Mouse (Mus musculus) embryo, embryonic 9.5 days (tissue): ENCODE measurements at regions not wholly inside any gene's neighbourhood (a gene's known extent, or its start where the extent isn't known, plus 50 kb on each side); places are given as distances from the start of the nearest gene placed in this dataset.
A peak's percentile ranks its signal among the peaks of the same experiment; 100 is the strongest.
"Not testable (repeated sequence)": the region's sequence is repeated elsewhere in the genome, so short reads cannot be mapped to it uniquely, and the experiment has no call there.

ENCODE experiments used
- DNase-seq: peaks from one replicate; pipeline ENCODE4 v3.0.0-alpha.2; 2017; ENCODE audit errors: extremely low spot score

DNA sequence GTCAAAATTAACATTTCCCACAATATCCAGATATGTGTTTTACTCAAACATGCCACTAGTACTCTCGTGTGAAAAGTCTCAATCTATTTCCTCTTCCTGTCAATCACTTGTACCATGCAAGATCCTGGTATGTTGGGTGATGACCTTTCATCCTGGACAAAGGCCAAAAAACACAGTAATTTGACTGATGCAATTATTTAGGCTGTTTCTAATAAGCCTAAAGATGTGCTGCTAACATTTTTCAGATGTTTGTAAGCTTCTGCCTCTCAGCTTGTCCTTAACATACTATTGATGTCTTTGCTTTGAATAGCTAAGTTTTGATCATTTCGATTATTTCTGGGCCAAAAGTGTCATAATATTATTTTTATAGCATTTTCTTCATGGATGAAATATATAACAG is 418.4 kb upstream of the Arrdc4 start:
- no peak for DNase-seq

DNA sequence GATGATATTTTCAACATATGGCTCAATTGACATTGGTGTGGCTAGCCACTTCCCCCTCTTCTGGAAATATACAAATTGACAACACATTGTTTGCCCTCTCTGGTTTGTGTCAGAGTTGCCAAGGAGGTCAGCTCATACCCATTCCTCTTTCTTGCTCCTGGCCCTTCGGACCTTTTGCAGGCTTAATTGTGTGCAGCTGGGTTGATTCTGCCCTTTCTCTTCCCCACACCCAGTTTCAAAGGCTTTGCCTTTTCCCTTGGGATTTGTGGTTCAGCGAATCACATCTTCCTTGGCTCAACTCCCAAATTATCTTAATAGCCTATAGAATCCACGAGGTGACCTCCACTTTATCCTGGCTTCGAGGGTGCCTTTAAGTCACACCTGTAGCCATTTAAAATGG is 412.9 kb upstream of the Arrdc4 start:
- no peak for DNase-seq

DNA sequence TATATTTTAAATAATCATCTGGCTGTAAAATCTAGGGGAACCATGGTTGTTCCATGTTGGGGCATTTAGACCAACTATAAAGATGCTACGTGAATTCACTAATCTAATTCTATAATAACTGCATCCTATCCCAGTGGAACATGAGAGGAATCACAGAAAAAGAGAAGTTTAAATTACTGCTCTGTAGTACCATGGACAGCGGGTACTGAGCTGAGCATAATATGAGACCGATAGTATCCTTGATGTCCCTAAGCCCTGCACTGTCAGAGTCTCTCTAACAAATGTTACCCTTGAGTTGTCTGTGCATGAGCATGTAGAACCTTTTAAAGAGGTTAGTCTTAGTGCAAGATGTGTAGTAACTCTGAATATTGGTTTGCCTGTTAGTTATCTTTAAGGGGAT is 393.3 kb upstream of the Arrdc4 start:
- no peak for DNase-seq

DNA sequence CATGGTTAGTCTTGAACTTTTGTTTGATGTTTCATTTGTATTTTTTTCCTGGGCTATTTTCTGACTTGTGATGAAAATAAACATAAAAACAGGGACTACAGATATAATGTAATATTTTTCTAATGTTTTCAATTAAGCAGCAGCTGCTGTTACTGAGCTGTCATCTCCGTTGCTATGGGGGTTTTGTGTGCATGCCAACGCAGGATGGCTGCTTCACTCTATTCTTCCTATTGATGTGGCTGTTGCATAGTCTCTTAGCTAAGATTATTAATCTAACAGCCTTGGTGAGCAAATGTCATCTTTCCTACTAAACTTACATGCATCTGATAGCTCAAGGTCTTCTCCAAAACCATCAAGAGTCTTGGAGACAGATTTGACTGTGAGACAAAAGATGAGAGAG is 384.4 kb upstream of the Arrdc4 start:
- DNase-seq: no peak

DNA sequence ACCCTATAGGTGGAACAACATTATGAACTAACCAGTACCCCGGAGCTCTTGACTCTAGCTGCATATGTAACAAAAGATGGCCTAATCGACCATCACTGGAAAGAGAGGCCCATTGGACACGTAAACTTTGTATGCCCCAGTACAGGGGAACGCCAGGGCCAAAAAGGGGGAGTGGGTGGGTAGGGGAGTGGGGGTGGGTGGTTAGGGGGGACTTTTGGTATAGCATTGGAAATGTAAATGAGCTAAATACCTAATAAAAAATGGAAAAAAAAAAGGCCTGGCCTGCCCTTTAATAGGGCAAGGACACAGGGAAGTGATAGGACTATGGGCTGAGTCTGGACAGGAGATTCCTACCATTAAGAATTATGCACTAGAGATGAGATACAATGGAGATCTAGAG is 352.7 kb upstream of the Arrdc4 start:
- not testable (repeated sequence) for DNase-seq

DNA sequence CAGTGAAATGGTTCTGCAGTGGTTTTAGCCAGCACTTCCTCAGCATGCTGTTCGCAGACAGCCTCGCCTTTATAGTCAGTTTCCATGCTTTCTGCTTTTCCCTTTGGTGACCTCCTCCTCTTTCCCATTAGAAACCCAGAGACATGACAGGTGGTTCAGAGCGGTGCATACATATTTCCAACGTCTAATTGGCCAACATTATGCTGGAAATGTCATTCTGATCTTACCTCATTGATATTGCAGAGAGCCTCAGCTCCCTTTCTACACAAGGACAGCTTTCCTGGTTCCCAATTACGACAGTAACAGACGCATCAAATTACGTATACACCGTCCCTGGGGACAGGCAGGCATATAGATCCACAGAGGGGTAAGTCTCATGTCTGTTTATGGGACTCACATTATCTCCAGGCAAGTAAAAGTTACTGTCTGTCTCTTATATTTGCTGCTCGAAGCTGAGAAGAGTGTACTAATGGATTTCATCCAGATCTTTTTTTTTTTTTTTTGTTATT is 348.6 kb upstream of the Arrdc4 start:
- no peak for DNase-seq

DNA sequence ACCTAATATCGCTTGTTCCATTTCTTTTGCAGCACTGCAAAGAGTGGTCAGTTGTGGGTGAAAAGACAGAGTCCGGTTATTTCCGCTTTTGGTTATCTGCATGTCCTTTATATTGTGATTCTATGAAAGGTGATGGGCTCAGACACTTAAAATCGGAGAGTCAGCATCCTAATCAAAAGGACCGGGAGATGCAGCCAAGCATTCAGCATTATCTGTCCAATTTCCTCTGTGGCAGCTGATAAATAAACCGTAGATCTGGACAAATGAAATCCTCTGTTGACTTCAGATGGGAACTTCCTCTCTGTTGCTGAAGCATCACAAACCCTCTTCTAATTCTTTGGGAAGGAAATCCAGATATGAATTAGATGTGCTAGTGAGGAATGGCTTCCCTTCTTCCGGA is 325.7 kb upstream of the Arrdc4 start:
- no peak for DNase-seq

DNA sequence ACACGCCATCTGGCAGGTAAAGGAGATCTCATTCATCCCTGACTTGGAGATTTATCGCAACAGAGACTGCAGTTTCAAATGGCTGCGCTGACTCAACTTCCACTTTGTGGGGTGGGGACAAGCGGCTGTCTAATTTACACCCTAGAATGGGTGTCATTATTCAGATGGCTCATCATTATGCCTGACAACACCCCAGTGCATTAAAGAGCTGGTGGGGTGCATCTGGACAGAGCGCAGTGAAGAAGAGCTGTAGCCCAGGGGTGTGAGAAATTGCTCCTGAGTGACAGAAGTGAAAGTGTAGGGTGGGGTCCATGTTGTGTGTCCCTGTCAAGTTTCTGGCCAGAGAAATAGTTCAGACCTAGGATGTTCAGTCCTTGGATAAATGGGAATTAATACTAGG is 314.0 kb upstream of the Arrdc4 start:
- DNase-seq: no peak

DNA sequence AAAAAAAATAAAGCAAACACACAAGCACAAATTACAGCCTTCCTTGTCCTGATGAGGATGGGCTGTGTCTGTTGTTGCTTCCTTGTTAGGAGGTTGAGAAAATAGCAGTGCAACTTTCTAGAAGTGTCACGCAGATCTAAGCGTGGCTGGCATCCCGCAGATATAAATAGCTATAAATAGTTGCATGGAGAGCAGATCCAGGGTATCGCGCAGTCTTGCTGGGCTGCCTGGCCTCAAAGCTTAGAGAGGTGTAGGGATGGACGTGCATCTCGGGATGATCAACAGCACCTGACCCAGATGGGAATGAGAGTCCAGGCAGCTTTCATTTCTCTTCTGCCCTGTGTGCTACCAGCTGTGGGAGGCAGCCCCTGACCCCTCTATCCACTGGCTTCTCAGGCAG is 313.5 kb upstream of the Arrdc4 start:
- DNase-seq: no peak

DNA sequence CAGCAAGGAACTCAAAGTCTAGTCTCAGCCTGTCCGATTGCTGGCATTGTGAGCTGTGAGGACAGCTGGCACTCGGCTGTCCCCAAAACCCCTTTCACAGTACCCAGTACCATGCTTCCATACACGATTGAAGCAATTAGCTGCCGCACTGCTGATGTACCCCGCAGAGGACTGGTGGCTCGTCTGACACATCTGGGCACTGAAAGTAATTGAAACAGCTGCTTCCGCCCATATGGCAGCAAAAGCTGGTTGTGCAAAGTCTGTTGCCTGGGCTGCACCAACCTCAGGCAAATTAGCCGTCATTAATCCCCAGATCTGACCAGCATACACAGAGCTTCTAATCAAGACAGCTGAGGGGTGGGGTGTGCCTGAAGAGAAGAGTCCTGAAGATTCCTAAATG is 313.1 kb upstream of the Arrdc4 start:
- no peak for DNase-seq

DNA sequence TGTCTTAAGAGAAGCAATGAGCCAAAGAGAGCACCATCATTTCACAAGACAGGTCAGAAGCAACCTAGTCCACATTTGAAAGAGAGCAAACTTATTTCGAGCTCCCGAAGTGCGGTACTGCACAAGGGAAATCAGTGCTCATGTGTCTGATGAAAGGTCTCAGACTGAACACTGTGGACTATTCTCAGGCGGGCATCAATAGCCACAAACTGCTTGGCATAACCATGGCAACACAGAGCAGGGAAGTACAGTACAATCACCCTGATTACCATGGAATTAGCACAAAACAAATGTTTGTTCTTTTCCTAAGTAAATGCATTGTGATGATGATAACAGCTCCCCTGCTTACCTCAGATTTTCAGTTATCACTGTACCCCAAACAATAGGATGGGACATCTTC is 312.2 kb upstream of the Arrdc4 start:
- DNase-seq: no peak

DNA sequence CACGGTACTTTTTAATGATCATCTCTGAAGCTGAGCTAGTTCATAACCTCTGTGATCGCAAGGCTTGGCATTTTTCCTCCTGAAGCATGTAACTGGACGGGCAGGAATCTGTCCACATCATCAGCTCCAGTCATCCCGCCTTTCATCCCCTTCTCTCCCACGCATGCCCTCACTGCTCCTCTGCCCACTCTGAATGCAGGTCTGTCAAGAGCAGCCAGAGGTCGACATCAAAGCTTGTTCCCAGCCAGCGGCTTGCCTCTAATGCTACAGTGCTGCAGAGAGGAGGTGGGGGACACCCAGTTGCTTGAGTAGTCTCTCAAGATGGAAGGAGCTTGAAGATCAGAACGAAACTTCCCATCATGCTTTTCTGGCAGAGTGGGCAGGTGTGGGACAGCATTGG is 267.5 kb upstream of the Arrdc4 start:
- DNase-seq: no peak

DNA sequence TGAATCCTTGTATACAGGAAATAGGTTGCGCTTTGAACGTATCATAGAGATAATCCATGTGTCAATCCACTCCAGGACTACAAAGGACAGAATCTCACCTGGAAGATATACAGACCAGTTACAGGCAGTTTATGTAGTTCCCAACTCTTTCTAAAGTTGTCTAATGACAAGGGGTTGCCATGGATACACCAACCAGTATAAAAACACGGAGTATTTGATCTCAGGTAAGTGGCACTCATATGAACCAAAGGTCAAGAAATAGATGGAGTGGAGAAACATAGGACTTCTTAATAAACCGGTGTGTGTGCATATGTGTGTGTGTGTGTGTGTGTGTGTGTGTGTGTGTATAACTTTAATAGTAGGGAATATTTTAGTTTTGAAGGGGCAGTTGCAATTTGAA is 266.0 kb upstream of the Arrdc4 start:
- DNase-seq: no peak

DNA sequence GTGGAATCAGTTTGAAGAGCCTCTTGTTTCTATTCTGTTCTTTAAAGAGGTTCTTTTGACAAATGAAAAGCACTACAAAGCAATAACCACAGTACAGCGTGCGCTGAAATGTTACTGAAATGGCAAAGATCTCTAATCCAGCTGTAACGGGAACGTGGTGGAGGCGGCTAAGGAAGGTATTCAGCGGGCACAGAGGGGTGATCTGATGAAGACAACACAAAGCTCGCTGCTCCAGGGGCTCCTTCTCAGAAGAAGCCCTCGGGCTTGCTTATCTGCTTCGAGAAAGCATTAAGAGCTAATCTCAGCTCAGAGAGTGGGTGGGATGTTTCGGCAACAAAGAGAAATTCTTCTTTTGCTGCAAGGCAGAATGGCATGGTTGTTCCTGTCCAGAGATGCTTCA is 258.2 kb upstream of the Arrdc4 start:
- no peak for DNase-seq

DNA sequence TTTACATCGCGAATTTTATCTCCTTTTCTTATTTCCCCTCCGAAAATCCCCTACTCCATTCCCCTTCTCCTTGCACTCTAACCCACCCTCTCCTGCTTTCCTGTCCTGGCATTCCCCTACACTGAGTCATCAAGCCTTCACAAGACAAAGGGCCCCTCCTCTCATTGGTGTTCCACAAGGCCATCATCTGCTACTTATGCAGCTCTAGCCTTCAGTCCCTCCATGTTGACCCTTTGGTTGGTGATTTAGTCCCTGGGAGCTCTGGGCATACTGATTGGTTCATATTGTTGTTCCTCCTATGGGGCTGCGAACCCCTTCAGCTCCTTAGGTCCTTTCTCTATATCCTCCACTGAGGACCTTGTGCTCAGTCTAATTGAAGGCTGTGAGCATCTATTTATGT is 239.0 kb upstream of the Arrdc4 start:
- DNase-seq: no peak

DNA sequence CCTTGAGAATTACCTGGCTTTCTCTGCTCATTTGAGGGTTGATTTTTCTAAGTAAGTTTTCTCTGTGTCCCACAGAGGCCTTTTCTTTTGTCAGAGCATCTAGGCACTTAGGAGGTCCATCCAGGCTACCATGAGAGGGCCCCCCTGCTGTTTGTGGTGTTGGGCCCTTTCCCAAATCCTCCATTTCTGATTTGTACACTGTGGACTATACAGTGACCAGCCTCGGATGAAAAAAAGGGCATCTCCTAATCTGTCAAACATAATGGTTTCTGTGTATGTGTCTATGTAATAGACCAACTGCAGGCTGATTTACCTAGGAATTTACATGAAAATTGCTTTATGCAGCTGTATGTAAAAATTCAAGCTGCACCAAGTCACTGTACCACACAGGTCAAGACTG is 234.9 kb upstream of the Arrdc4 start:
- DNase-seq: no peak

DNA sequence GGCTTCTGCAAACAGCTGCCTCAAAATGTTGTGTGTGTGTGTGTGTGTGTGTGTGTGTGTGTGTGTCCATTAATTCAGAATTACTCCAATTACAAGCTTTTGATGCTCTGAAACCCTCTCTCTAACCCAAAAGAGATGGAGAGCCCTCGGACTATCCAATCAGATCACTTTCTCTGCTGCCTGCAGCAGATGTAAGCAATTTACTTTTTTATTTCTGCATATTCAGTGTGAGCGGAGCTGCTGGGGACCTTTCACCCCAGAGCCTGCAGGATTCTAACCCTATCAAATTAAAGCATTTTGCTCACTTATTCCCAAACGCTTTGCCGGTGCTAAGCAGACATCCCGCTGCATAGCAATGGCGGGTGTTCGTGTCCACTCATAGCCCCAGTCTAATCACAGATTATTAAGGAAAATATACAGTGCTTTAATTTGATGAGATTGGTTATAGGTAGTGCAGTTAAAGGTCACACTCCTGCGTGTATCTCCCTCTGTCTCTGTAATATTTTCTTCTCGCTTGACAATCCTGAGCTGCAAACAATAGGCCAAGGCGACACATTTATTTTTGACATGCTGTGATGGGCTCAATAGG is 234.0 kb upstream of the Arrdc4 start:
- no peak for DNase-seq

DNA sequence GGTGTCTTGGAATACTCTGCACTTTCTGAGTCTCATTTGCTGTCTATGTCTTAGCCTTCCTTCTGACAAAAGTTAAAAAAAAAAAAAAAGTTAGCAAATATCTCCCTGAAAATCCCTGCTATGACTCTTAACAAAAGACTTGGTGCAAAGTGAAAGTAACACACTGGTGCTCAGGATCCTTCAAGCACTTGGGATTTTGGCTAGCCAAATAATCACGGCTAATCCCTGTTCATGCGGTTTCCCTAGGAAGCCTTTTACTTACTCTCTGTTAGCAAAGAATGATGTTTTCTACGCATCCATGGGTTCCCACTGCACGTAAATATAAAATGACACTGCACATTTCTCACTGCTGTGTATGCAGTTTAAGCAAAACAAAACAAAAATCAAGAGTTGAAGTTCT is 229.5 kb upstream of the Arrdc4 start:
- no peak for DNase-seq

DNA sequence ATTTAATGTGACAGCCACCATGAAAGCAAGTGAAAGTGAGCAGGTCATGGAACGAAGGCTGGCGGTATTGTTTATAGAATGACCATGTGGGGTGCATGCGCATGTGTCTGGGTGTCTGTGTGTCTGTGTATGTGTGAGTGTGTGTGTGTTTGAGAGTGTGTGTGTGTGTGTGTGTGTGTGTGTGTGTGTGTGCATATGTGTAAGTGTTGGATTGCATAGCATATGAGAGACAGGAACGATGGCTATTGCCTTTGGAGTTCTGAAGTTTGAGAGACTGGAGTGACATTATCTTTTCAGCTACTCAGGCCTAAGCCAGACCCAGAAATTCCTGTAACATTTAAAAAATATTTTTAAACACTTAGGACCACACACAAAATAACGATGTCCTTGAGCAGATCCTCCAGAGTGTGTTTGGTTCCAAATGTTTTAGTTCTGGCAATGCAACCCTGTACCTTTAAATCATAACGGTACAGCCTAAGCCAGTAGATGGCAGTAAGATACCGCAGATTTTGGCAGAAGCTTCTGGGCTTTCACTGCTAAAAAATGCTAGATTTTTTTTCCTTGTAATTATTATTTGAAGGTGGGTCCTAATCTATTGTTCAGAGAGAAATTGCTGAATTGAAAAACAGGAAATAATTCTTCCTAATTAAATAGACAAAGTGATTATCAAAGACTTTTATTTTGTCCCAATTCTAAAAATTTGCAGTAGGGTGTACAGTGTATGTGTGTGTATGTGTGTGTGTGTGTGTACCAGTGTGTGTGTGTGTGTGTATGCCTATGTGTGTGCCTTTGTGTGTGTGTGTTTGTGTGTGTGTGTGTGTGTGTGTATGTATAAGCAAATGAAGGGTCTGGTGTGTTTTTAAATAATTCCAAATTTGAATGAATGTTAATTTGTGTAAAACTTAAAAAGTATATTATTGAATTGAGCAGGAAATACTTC is 228.0 kb upstream of the Arrdc4 start:
- peak; percentile 68 for DNase-seq

DNA sequence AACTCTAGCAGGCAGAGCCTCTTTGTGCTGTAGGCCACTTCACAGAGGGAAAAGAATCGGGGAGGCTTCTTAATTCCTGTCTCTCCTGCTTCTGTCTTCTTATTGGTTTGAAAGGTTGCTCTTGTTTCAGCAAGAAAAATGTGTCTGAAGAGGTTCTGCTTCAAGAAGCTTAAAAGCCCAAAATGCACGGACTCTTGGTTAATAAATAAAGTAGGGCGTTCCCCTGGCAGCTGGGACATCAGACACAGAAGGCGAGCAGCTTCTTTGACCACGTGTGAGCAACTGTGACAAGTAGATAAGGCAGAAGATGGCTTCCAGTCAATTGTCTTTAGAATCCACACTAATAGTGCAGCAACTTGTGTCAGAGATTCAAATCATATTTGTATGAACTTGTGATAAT is 226.9 kb upstream of the Arrdc4 start:
- no peak for DNase-seq

DNA sequence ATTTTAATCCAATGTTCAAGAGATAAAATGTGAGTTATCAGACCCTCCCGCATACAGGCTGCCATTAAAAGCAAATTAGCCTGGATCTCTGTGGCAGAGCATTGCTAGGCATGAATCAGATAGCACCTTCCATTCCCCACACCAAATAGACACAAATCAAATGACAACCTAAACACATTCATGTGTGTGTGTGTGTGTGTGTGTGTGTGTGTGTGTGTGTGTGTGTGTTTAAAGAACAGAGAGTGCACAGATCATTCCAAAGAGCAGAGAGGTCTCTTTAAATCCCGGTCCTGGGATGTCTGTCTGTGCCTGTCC is 226.5 kb upstream of the Arrdc4 start:
- no peak for DNase-seq

DNA sequence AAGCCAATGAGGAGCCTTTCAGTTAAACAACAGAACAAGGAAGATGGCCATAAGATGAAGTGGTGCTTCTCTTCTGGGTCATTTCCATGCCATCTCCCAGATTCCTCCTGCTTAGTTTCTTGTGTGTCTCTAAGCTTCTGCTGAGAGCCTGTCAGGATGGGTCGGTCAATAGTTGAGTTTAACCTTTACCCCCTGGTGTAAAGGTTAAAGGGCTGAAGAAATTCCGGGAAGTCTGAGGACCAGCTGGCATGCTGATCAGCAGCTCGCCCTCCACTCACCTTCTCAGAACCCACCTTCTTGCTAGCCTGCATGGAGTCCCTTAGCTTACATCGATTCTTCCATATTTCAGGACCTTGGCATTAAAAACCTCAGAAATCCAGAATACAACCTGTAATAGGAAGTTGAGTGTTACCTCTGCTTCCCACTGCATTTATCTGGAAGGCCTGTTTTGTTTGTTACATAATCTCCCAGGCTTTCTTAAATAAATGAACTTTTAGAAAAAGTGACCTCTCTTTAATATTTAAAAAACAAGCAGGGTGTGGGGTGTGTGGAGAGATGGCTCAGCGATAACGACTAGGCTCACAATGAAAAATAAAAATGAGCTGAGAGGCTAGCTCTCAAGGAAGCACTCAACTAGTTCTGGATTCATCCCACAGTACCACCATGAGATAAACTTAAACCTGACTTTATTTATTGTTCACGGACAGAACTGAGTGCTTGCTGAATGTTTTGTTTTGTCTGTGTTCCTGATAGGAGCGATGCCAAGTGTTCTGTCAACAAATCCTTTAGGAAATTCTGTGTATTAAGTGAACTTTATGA is 225.9 kb upstream of the Arrdc4 start:
- no peak for DNase-seq
